Mouse (Mus musculus) neural tube, embryonic 12.5 days (tissue): ENCODE results near the gene Gjc3. TPM values are rescaled to one million over a fixed set of nuclear protein-coding genes. Genes with fewer than 3 reads are reported as not detected.

ENCODE experiments used
- ATAC-seq: fragments of 200-750 bp; cut with Nextera tagmentation; 2 replicates; pipeline ENCODE4 v1.8.0; 2017; ENCODE audit warnings: low read depth, mild to moderate bottlenecking, moderate TSS enrichment, moderate library complexity; ENCODE audit not compliant: low FRiP score
- H3K27ac ChIP-seq: fragments of 300-500 bp; sonication (generic); 2 replicates; pipeline ENCODE4 v1.5.1; 2016
- H3K27me3 ChIP-seq: fragments of 300-500 bp; sonication (generic); replicated peaks from 2 replicates; pipeline ENCODE4 v1.6.1; 2016; ENCODE audit warnings: mild to moderate bottlenecking
- H3K36me3 ChIP-seq: fragments of 300-500 bp; sonication (generic); 2 replicates; pipeline ENCODE4 v1.6.1; 2016; ENCODE audit warnings: mild to moderate bottlenecking
- H3K4me1 ChIP-seq: fragments of 300-500 bp; sonication (generic); 2 replicates; pipeline ENCODE4 v1.6.1; 2016
- H3K4me2 ChIP-seq: fragments of 300-500 bp; sonication (generic); replicated peaks from 2 replicates; pipeline ENCODE4 v1.6.1; 2016; ENCODE audit warnings: mild to moderate bottlenecking
- H3K4me3 ChIP-seq: fragments of 300-500 bp; sonication (generic); 2 replicates; pipeline ENCODE4 v1.5.1; 2016
- H3K9ac ChIP-seq: fragments of 300-500 bp; sonication (generic); 2 replicates; pipeline ENCODE4 v1.6.1; 2016; ENCODE audit warnings: mild to moderate bottlenecking
- H3K9me3 ChIP-seq: fragments of 300-500 bp; sonication (generic); 2 replicates; pipeline ENCODE4 v1.6.1; 2016; ENCODE audit warnings: mild to moderate bottlenecking
- WGBS: fragments of 180-500 bp; shearing (Covaris S2); methylation state at CpG from one replicate; pipeline ENCODE4 v1.1.7; 2016; 5-methylcytosine and 5-hydroxymethylcytosine counted together
- polyA plus RNA-seq: library from polyadenylated mRNA; unstranded; fragments of >200 nt; fragmentation: Nextera tagmentation; extraction: Ambion mirVana; gene quantifications from 2 replicates; pipeline ENCODE4 v1.2.1, GENCODE M21; 2016

Gjc3 gene
- 0.43 and 0.61 TPM in 2 replicates for polyA plus RNA-seq

DNA sequence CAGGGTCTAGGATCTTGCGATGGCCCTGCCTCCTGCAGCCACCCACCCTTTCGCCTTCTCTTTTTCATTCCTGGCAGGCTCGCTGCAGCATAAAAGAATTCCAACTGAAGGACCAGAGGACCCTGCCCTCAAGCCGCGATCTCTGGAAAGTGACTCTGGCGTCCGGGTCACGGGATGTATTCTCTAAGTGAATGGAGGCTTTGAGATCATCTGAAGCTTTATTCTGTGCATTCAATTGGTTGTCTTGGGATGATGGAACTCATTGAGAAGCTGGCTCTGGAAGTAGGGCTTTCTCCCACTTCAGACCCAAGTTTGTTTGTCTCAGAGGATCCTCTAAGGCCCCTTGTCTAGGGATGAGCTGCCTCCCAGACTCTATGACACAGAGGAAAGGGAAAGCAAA lies at the start of gene Gjc3:
Gene Gjc3, minus strand, starts transcription at position 154 of the 400 bp plus-strand sequence.
- Histone ChIP-seq H3K4me2 (no peak within 1 kb of the TSS), H3K9ac (no peak within 1 kb of the TSS), H3K9me3 (no peaks in the 10 kb centered on the region), H3K4me3 (no peak within 1 kb of the TSS), H3K36me3 (no peaks in the 10 kb centered on the region), H3K27ac (no peak within 1 kb of the TSS), H3K27me3 (no peaks in the 10 kb centered on the region), H3K4me1 (no peaks in the 10 kb centered on the region)
- 66% methylated on average over 8 of the region's 8 CpGs for WGBS
- no peak for ATAC-seq

DNA sequence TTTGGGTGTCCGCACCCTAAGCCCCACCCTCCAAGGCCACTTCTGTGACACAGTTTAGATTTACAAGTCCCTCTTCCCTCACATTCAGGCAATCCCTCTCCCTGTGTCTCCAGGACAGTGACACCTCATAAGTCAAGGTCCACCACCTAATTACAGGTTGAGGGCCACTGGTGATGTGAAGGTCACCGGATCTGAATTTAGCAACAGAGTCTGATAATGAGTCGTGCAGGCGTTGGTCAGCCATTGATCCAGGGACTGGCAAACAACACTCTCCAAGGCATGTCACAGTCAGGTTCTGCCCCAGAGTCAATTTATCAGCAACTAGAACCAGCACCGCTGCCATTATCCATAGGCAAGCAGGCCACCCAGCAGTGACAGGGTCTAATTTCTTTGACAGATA lies 49.5 kb upstream of the Gjc3 start:
- 93% methylated on average over 5 of the region's 5 CpGs for WGBS
- Histone ChIP-seq H3K27me3 (no peaks in the 10 kb centered on the region), H3K27ac (no peak overlapping the region), H3K4me1 (no peaks in the 10 kb centered on the region), H3K9ac (no peak overlapping the region), H3K36me3 (no peaks in the 10 kb centered on the region), H3K9me3 (no peaks in the 10 kb centered on the region), H3K4me2 (no peak overlapping the region), H3K4me3 (no peak overlapping the region)
- ATAC-seq = no peak

DNA sequence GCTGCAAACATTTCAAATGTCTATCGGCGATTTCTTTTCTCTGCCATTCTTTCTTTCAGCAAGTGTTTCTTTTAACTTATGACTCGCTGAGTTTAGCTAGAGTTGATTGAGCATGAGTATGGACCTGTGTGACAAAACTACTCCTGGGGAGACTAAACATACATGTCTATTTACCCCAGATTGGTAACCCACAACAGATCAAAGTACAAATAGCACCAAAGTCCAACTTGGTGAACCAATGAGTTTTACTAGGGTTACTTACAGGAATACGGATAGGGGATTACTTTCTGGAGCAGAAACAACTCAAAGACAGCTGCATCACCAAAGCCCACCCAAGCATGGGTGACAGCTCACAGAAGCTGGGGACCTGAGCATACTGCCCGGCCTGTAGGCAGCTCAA lies 46.5 kb upstream of the Gjc3 start:
- Histone ChIP-seq H3K27me3 (no peaks in the 10 kb centered on the region), H3K4me1 (no peaks in the 10 kb centered on the region), H3K36me3 (no peaks in the 10 kb centered on the region), H3K9ac (no peak overlapping the region), H3K9me3 (no peaks in the 10 kb centered on the region), H3K27ac (no peak overlapping the region), H3K4me3 (no peak overlapping the region), H3K4me2 (no peak overlapping the region)
- ATAC-seq = no peak
- WGBS = 91% methylated on average over 5 of the region's 5 CpGs

GRCm38 (mm10) chr5:137986351-137986750 lies 23.5 kb upstream of the Gjc3 start:
- no peak overlapping the region for H3K4me3 ChIP-seq
- no peaks in the 10 kb centered on the region for H3K9me3 ChIP-seq
- no peaks in the 10 kb centered on the region for H3K27me3 ChIP-seq
- H3K4me1 ChIP-seq = no peaks in the 10 kb centered on the region
- no peaks in the 10 kb centered on the region for H3K36me3 ChIP-seq
- H3K9ac ChIP-seq = no peak overlapping the region
- H3K27ac ChIP-seq = no peak overlapping the region
- no peak overlapping the region for H3K4me2 ChIP-seq
- no peak for ATAC-seq
- WGBS = 90% methylated on average over 1 of the region's 1 CpGs

- no peaks in the 10 kb centered on the region for H3K36me3 ChIP-seq
- no peak within 1 kb of the TSS for H3K9ac ChIP-seq
- no peak within 1 kb of the TSS for H3K4me3 ChIP-seq
- no peak within 1 kb of the TSS for H3K4me2 ChIP-seq
- no peaks in the 10 kb centered on the region for H3K27me3 ChIP-seq
- no peak for ATAC-seq
- H3K4me1 ChIP-seq = no peaks in the 10 kb centered on the region
- no peak within 1 kb of the TSS for H3K27ac ChIP-seq
- 81% methylated on average over 4 of the region's 4 CpGs for WGBS
- no peaks in the 10 kb centered on the region for H3K9me3 ChIP-seq
Observed at GRCm38 (mm10) chr5:137981300-137981699, 18.4 kb upstream of the Gjc3 start, which contains the start of gene Azgp1. Azgp1 (plus strand) TSS chr5:137981520.

GRCm38 (mm10) chr5:137979081-137979480 lies 16.2 kb upstream of the Gjc3 start:
- H3K4me3 ChIP-seq = no peak overlapping the region
- 87% methylated on average over 2 of the region's 2 CpGs for WGBS
- ATAC-seq = no peak
- no peak overlapping the region for H3K9ac ChIP-seq
- H3K9me3 ChIP-seq = no peaks in the 10 kb centered on the region
- no peaks in the 10 kb centered on the region for H3K27me3 ChIP-seq
- no peaks in the 10 kb centered on the region for H3K36me3 ChIP-seq
- no peak overlapping the region for H3K27ac ChIP-seq
- H3K4me2 ChIP-seq = no peak overlapping the region
- H3K4me1 ChIP-seq = no peaks in the 10 kb centered on the region

- H3K4me3 ChIP-seq = no peak overlapping the region
- H3K9me3 ChIP-seq = no peaks in the 10 kb centered on the region
- no peaks in the 10 kb centered on the region for H3K4me1 ChIP-seq
- no peak for ATAC-seq
- no peak overlapping the region for H3K4me2 ChIP-seq
- WGBS = 45% methylated on average over 1 of the region's 1 CpGs
- H3K27me3 ChIP-seq = no peaks in the 10 kb centered on the region
- no peak overlapping the region for H3K27ac ChIP-seq
- H3K9ac ChIP-seq = no peak overlapping the region
- H3K36me3 ChIP-seq = no peaks in the 10 kb centered on the region
Observed at GRCm38 (mm10) chr5:137977291-137977690, 14.4 kb upstream of the Gjc3 start.

- Histone ChIP-seq H3K4me3 (no peak overlapping the region), H3K9ac (no peak overlapping the region), H3K27ac (no peak overlapping the region), H3K4me2 (no peak overlapping the region), H3K36me3 (no peaks in the 10 kb centered on the region), H3K27me3 (no peaks in the 10 kb centered on the region), H3K4me1 (no peaks in the 10 kb centered on the region), H3K9me3 (no peaks in the 10 kb centered on the region)
- ATAC-seq = no peak
- 35% methylated on average over 1 of the region's 1 CpGs for WGBS
Observed at GRCm38 (mm10) chr5:137975434-137975833, 12.5 kb upstream of the Gjc3 start.

GRCm38 (mm10) chr5:137974724-137975123 lies 11.8 kb upstream of the Gjc3 start:
- Histone ChIP-seq H3K27ac (no peak overlapping the region), H3K9ac (no peak overlapping the region)
- WGBS = 67% methylated on average over 3 of the region's 3 CpGs

DNA sequence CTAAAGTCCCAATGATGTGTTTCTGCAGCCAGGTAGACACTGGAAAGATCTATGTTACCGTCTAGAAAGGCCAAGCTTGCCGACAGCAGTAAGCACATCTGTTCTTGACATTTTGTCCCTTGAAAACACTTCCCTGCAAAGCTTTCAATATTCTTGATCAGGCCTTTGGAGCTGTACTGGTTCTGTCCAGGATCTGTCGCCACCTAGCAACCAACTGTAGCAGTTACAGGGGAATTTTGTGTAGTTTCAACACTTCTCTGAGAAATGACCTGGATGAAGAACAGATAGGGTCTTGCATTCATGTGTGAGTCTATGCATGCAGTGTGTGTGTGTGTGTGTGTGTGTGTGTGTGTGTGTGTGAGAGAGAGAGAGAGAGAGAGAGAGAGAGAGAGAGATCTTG lies 10.8 kb upstream of the Gjc3 start:
- ATAC-seq = no peak
- WGBS = 65% methylated on average over 3 of the region's 3 CpGs

More at GRCm38 (mm10) chr5:137974724-137975123, 11.8 kb upstream of the Gjc3 start:
- no peaks in the 10 kb centered on the region for H3K36me3 ChIP-seq
- no peaks in the 10 kb centered on the region for H3K9me3 ChIP-seq
- no peaks in the 10 kb centered on the region for H3K4me1 ChIP-seq
- no peak for ATAC-seq
- H3K27me3 ChIP-seq = no peaks in the 10 kb centered on the region
- H3K4me2 ChIP-seq = no peak overlapping the region
- no peak overlapping the region for H3K4me3 ChIP-seq

DNA sequence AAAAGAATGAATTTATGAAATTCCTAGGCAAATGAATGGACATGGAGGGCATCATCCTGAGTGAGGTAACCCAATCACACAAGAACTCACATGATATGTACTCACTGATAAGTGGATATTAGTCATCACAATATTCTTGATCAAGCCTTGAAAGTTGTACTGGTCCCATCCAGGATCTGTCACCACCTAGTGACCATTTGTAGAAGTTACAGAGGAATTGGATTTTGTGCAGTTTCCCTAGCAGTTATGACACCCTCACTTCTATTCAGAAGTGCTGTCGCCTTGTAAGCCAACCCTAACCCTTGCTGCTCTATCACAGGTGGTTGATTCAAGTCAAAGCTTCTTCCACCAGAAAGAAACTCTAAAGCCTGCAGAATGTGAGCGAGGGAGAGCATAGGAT lies 10.3 kb upstream of the Gjc3 start:
- H3K27ac ChIP-seq = no peak overlapping the region
- no peak overlapping the region for H3K9ac ChIP-seq
- ATAC-seq = no peak
- H3K4me3 ChIP-seq = no peak overlapping the region
- H3K36me3 ChIP-seq = no peaks in the 10 kb centered on the region
- no peak overlapping the region for H3K4me2 ChIP-seq
- no peaks in the 10 kb centered on the region for H3K9me3 ChIP-seq
- no peaks in the 10 kb centered on the region for H3K27me3 ChIP-seq
- no peaks in the 10 kb centered on the region for H3K4me1 ChIP-seq
- whole genome bisulfite sequencing = 80% methylated on average over 2 of the region's 2 CpGs

More for the DNA sequence above, 10.8 kb upstream of the Gjc3 start:
- Histone ChIP-seq H3K9ac (no peak overlapping the region), H3K4me1 (no peaks in the 10 kb centered on the region), H3K4me3 (no peak overlapping the region), H3K27me3 (no peaks in the 10 kb centered on the region), H3K4me2 (no peak overlapping the region), H3K27ac (no peak overlapping the region), H3K9me3 (no peaks in the 10 kb centered on the region), H3K36me3 (no peaks in the 10 kb centered on the region)

GRCm38 (mm10) chr5:137966492-137966891 lies 3.6 kb upstream of the Gjc3 start:
- H3K27me3 ChIP-seq = no peaks in the 10 kb centered on the region
- no peaks in the 10 kb centered on the region for H3K9me3 ChIP-seq
- H3K27ac ChIP-seq = no peak overlapping the region
- ATAC-seq = no peak
- no peaks in the 10 kb centered on the region for H3K36me3 ChIP-seq
- no peak overlapping the region for H3K4me2 ChIP-seq
- H3K4me1 ChIP-seq = no peaks in the 10 kb centered on the region
- no peak overlapping the region for H3K4me3 ChIP-seq
- H3K9ac ChIP-seq = no peak overlapping the region

DNA sequence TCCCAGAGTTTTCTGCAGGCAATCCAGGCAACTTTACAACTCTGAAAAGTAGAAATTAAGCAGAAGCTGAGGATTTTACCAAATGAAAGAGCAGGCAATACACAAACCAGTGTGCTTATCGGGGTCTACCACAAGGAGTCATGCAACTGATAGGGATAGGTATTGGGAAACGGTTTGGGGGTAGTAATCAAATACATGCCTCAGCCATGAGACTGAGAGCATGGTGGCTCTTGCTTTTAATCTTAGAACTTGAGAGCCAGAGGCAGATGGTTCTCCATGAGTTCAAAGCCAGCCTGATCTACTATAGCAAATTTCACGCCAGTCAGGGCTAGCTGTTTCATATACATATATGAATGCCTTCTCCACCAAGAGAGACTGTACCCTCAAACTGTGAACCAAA lies 6.5 kb downstream of the Gjc3 start:
- H3K27me3 ChIP-seq = no peaks in the 10 kb centered on the region
- H3K9ac ChIP-seq = no peak overlapping the region
- H3K4me1 ChIP-seq = no peaks in the 10 kb centered on the region
- H3K27ac ChIP-seq = no peak overlapping the region
- 88% methylated on average over 3 of the region's 3 CpGs for WGBS
- no peak for ATAC-seq
- no peak overlapping the region for H3K4me3 ChIP-seq
- H3K9me3 ChIP-seq = no peaks in the 10 kb centered on the region
- H3K36me3 ChIP-seq = no peaks in the 10 kb centered on the region
- no peak overlapping the region for H3K4me2 ChIP-seq
